Mouse (Mus musculus) spleen, postnatal 14 days (tissue): ENCODE data around the gene Crhr2.
A peak's percentile ranks its signal among the peaks of the same experiment; 100 is the strongest.

ENCODE experiments used
- DNase-seq, 2 experiments: peaks; one replicate each; pipeline ENCODE4 v3.0.0; 2021 to 2022; ENCODE audit warnings: low spot score in 2 of 2

Crhr2 gene

DNA sequence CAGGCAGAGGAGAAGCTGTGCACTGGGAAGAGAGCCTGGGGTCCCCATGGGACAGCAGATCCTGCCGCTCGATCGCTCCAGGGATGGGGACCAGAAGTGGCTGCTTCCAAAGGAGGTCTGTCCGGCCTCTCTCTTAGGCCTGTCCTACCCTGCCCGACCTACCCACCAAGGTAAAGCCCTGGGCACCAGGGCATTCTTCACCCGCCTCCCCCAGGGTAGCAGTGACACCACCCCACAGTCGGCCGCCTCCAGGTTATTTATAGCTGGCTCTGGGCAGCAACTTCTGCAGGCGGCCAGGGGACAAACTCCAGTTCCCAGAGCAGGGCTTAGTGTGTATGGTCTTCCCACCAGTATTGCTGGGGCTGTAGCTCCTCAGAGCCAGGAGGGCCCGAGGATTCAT, at the start of gene Crhr2:
TSS of gene Crhr2 (minus strand) at position 223 of the 400 bp plus-strand sequence.
- no peak for DNase-seq

DNA sequence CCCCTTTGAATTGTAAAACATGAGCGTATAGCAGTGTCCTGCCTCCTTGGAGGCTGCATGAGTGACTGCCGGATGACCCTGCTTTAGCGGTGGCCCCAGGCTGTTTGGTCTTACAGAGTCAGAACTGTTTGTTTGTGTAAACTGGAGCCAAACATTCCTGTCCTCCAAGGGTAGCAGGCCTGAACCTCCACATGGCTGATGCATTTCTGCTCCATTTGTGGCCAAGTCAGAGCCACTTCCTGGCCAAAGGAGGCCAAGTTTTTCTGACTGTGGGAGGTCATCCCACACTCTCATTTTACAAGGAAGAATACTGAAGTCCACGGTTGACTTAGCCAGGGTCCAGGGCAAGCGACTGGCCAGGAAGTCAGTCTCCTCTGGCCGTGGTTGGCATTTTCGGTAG, 46.7 kb upstream of the Crhr2 start:
- DNase-seq: no peak

GRCm38 (mm10) chr6:55177060-55177732, 44.4 kb upstream of the Crhr2 start:
- no peak for DNase-seq

GRCm38 (mm10) chr6:55175892-55176291, 43.1 kb upstream of the Crhr2 start:
- DNase-seq: no peak

DNA sequence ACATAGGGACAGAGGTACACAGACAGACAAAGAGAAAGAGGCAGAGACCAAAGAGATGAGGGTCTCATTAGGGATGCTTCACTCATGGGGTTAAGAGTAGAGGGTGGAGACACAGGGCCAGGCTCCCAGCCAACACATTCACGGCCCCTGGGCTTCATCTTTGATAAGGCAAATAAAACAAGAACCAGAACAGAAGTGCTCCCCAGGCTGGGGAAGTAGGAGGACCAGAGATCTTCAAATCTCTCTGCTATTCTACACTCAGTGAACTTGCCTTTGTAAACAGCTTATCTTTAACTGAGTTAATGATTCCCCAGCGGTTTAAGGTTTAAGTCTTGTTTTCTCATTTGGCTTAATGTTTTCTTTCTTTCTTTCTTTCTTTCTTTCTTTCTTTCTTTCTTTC, 42.6 kb upstream of the Crhr2 start:
- DNase-seq: no peak

DNA sequence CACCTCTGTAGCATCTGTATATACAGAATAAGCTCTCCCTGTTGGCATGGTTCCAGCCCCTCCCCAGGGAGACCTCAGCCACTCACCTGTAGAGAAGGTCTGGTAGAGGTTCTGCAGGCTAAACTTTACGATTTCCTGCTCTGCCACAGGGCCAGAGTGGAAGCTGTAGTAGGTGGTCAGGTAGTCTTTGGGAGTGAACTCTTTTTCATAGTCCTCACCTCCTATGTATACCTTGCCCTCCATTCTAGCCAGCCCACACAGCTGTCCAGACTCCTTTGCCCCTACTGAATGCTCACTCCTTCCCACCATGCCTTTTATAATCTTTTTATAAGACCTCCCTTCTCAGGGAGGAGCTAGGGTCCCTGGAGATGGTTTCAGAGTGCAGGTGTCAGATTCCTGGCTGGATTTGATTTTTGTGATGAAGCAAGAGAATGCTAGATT, 41.9 kb upstream of the Crhr2 start, which contains the start of gene Inmt:
TSS of gene Inmt (minus strand) at position 303 of the 441 bp plus-strand sequence.
- no peak for DNase-seq

- DNase-seq: no peak
Observed at GRCm38 (mm10) chr6:55173941-55174349, 41.1 kb upstream of the Crhr2 start.

GRCm38 (mm10) chr6:55173171-55173570, 40.4 kb upstream of the Crhr2 start:
- DNase-seq: no peak

- DNase-seq: no peak
Observed at GRCm38 (mm10) chr6:55171638-55172037, 38.8 kb upstream of the Crhr2 start.

DNA sequence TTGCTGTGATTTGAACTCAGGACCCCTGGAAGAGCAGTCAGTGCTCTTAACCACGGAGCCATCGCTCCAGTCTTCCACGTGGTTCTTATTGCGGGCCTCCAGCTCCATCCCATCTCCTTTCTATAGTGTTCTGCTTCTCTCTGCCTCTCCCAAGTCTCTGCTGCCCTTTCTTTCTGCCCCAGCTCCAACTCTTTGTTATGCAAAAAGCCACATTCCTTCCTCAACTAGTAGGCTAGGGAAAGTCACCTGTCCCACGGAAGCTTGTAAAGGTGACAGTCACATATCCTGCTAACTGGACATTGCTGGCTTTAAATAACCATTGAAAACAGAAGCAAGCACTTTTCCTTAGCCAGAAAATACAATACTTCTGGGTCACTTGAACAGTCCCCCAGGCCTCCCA, 37.0 kb upstream of the Crhr2 start:
- DNase-seq: no peak

DNA sequence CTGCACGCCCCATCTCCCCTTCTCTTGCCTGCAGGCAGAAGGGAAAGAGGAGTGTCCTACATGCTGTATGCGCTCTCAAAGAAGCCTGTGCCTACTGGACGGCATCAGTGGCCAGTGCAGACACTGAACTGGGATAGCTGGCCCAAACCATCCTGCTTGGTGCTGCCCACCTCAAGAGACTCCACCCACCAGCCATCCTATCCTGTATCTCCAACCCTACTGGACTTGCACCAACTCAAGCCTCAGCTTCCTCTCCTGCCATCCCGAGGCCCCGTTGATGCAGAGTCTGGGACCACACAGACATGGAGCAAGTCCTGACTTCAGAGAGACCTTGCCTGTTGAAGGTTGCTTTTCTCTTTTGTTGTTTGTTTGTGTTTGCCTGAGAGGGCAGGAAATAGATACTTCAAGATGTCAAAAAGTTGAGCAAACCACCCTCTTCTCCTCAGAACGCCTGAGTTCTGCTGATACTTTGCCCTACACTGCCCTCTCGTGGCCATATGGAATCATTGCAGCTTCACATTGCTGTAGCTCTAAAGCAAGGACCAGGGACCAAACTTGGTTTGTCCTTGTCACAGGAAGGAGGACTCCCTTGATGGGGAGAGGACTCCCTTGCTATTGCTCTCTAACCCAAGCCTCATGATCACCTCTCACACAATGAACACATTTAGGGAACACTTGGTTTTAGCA, 34.1 kb upstream of the Crhr2 start:
- peak; percentile 26 to 61 for DNase-seq

DNA sequence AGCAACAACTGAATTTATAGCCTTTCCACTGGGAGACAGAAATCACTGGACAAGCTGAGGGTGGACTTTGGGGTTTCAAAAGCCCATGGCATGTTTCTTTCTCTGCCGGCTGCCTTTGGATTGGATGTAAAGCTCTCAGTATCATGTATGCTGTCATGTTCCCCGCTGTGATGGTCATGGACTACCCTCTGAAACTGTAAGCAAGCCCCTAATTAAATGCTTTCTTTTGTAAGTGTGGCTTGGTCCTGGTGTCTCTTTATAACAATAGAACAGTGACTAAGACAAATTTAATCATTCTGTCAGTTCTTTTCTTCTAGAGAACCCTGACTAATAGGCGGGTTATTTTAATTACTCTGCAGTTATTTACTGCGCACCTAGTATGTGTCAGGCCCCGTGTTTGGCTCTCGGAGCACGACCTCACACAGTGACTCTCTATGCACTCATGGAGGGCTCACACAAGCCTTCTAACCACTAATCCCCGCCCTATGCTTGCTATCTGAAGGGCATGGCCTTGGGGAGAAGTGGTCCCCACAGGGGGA, 30.3 kb upstream of the Crhr2 start:
- no peak for DNase-seq

DNA sequence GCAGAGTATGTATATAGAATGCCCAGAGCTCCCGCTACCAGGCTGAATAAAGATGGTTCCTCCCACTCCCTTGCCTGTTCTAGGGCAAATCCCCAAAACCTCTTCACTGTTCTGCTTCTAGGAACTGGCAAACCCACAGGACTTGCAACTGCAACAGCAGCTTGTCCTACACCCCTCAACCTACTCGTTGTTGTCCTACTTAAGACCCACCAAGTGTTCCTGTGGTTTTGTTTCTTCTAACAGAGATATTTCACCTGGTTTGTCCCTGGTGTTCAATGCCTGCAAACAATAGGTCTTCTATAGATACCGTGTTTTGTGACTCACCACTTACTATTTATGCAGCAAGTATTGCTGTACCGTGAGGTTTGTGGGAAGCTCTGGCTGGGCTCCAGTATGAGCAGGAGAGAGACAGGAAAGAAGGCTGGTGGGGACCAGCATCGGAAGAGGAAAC, 28.5 kb upstream of the Crhr2 start:
- no peak for DNase-seq

- DNase-seq: no peak
Observed at GRCm38 (mm10) chr6:55159256-55159655, 26.4 kb upstream of the Crhr2 start.

GRCm38 (mm10) chr6:55152226-55152625, 19.4 kb upstream of the Crhr2 start:
- no peak for DNase-seq

DNA sequence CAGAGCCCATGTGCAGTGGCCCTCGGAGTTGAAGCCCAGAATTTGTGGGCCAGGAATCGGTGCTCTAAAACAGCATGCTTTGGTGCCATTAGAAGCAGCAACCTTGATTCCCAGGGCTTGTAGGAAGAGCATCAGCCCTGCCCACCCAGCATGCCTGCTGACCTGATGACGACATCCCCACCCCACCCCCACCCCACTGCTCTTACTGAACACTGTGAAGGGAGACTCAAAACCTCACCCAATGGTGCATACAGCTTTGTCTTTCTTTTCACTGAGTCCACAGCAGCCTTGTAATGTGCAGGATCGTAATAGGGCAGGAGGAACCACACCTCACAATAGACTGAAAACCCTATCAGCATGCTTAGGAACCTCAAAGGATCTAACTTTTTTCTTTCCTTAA, 13.3 kb upstream of the Crhr2 start:
- DNase-seq: no peak

- DNase-seq: no peak
Observed at GRCm38 (mm10) chr6:55145285-55145684, 12.5 kb upstream of the Crhr2 start.

DNA sequence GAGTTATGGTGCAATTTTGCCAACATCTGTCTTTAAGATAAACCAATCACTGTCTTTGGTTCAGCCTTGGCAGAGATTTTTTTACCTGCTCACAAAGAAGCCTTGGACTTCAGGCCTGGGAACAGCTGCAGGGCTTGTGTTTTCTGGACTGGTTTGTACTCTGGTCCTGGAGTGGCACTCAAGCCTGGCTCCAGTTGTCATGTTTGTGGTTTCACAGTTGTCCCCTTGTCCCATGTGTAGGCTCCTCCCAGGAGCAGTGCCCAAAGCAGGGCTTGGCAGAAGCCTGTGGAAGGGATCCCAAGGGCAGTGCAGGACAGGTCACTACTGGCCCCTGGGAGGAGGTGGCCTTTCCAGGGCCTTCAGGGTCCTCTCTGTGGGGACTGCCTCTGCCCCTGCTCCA, 5.5 kb upstream of the Crhr2 start:
- no peak for DNase-seq

- no peak for DNase-seq
Observed at GRCm38 (mm10) chr6:55133425-55133824, 609 bp upstream of the Crhr2 start.

DNA sequence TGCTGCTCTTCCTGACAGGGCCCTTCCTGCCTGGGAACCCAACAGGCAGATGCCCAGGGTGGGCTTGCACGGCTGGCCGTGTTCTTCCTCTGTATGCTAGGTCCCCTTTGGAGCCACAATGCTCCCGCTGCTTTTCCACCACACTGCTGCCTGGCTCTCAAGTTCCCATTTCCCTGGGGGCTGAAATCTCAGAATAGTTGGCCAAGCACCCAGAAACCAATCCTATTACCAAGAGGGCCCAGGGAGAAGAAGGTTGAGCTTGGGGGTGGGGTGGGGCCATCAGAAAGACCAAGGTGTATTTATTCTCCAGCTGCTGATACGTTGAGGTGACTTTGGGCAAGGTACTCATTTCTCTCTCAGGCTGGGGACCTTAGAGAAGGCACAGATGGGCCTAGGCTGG, 1.5 kb downstream of the Crhr2 start:
- no peak for DNase-seq

GRCm38 (mm10) chr6:55130631-55131030, 2.2 kb downstream of the Crhr2 start:
- no peak for DNase-seq

- no peak for DNase-seq
Observed at GRCm38 (mm10) chr6:55128391-55128790, 4.4 kb downstream of the Crhr2 start.

DNA sequence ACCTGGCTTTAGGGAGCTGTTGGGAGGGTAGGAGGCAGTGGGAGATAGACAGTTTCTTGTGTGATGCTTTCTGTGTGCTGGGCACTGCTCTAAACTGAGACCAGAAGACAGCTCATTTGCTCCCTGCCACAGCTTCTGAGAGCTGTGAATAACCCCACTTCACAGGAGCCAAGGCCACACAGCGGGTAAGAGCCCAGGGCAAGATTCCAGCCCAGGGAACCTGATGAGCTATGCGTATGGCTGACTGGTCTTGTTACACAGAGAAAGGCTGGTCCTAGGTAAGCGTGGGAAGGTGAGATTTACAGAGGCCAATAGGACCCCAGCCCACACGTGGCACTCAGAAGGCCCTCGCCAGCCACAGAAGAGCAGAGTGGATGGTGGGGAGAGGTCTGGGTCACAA, 6.2 kb downstream of the Crhr2 start:
- DNase-seq: no peak
